Mouse (Mus musculus) embryonic facial prominence, embryonic 14.5 days (tissue): ENCODE data around the gene Klhdc7a. TPM values are rescaled to one million over a fixed set of nuclear protein-coding genes. Genes with fewer than 3 reads are reported as not detected.

Experiments
- ATAC-seq: fragments of 200-750 bp; cut with Nextera tagmentation; 2 replicates; pipeline ENCODE4 v1.8.0; 2017; ENCODE audit warnings: low read depth, moderate number of reproducible peaks, moderate TSS enrichment
- DNase-seq: peaks from one replicate; pipeline ENCODE4 v3.0.0-alpha.2; 2015; ENCODE audit warnings: low spot score
- H3K27ac ChIP-seq: fragments of 300-500 bp; sonication (generic); replicated peaks from 2 replicates; pipeline ENCODE4 v1.5.1; 2014; ENCODE audit warnings: low read depth, mild to moderate bottlenecking, low read length, moderate library complexity
- H3K27me3 ChIP-seq: fragments of 300-500 bp; sonication (generic); replicated peaks from 2 replicates; pipeline ENCODE4 v1.6.1; 2014; ENCODE audit warnings: low read length; ENCODE audit not compliant: control insufficient read depth, insufficient read depth
- H3K36me3 ChIP-seq: fragments of 300-500 bp; sonication (generic); 2 replicates; pipeline ENCODE4 v1.6.1; 2014; ENCODE audit warnings: low read length, mixed read lengths; ENCODE audit not compliant: control insufficient read depth, insufficient read depth
- H3K4me1 ChIP-seq: fragments of 300-500 bp; sonication (generic); 2 replicates; pipeline ENCODE4 v1.6.1; 2014; ENCODE audit warnings: antibody characterized with exemption, low read length; ENCODE audit not compliant: control insufficient read depth, insufficient read depth
- H3K4me2 ChIP-seq: fragments of 300-500 bp; sonication (generic); 2 replicates; pipeline ENCODE4 v1.6.1; 2014; ENCODE audit warnings: low read depth, mild to moderate bottlenecking, low read length, moderate library complexity, mixed read lengths
- H3K4me3 ChIP-seq: fragments of 300-500 bp; sonication (generic); 2 replicates; pipeline ENCODE4 v1.5.1; 2014; ENCODE audit warnings: low read depth, mild to moderate bottlenecking, low read length
- H3K9ac ChIP-seq: fragments of 300-500 bp; sonication (generic); 2 replicates; pipeline ENCODE4 v1.6.1; 2014; ENCODE audit warnings: low read depth, mild to moderate bottlenecking, low read length, moderate library complexity, mixed read lengths
- H3K9me3 ChIP-seq: fragments of 300-500 bp; sonication (generic); 2 replicates; pipeline ENCODE4 v1.6.1; 2016; ENCODE audit warnings: low read length; ENCODE audit not compliant: control insufficient read depth
- WGBS: fragments of 180-500 bp; shearing (Covaris S2); extraction: QIAGEN DNeasy Blood & Tissue Kit; methylation state at CpG from one replicate; pipeline ENCODE4 v1.1.7; 2014; 5-methylcytosine and 5-hydroxymethylcytosine counted together
- polyA plus RNA-seq: library from polyadenylated mRNA; unstranded; fragments of >200 nt; fragmentation: Nextera tagmentation; extraction: Ambion mirVana; gene quantifications from 2 replicates; pipeline ENCODE4 v1.2.1, GENCODE M21; 2014

The Klhdc7a gene
- polyA plus RNA-seq = 0.35 and 0.51 TPM in 2 replicates

DNA sequence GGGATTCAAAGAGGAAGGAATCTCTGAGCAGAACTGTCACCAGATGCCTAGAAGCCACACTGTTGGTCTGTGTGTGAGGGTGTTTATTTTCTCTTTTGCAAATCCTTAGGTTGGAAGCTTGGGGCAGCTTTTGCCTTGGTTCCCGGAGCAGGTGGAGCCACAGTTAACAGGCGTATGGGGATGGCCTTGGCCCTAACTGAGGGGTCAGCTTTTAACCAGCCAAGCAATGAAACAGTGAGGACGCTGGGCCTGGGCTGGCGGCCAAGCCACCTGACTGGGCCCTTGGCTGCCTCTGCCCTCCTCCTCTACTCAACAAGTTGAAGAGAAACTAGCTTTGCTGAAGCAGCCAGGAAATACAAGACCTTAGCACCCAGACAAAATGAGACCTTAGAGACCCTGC, at the start of gene Klhdc7a:
TSS of gene Klhdc7a (minus strand) at position 105 of the 400 bp plus-strand sequence.
- no peaks in the 10 kb centered on the region for H3K4me1 ChIP-seq
- peak; percentile 32 for DNase-seq
- 30% methylated on average over 4 of the region's 4 CpGs for WGBS
- H3K9me3 ChIP-seq = no peaks in the 10 kb centered on the region
- no peaks in the 10 kb centered on the region for H3K27me3 ChIP-seq
- H3K4me3 ChIP-seq = no peak within 1 kb of the TSS
- no peak within 1 kb of the TSS; the same call in 1 of the 2 replicates for H3K27ac ChIP-seq
- no peak within 1 kb of the TSS for H3K4me2 ChIP-seq
- no peaks in the 10 kb centered on the region for H3K36me3 ChIP-seq
- peak; percentile 37; the same call in 1 of the 2 replicates for ATAC-seq
- H3K9ac ChIP-seq = no peak within 1 kb of the TSS

DNA sequence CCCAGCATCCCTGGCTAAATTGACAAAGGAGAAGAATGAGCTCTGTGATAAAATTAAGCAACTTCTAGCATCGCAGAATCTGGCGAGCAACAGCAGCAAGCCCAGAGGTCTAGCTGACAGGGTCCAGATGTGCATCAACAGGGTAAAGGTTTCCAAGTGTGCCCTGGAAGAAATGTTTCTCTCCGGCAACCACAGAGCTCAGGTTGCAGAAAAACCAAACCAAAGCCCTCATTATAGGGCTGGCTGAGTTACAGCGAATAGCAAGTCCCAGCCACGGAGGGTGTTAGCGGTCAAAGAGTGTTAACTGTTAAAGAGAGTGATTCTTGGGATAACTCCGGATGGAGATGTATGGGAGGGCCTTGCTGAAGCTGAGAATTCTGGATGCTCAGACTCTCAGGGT, 48.1 kb upstream of the Klhdc7a start:
- Histone ChIP-seq H3K27me3 (no peaks in the 10 kb centered on the region), H3K4me3 (no peak overlapping the region), H3K9me3 (0 out of 2 replicates have a peak, but pooled peaks cover 3% of the 10 kb centered on the region), H3K36me3 (no peaks in the 10 kb centered on the region), H3K27ac (no peak overlapping the region), H3K4me2 (no peak overlapping the region), H3K9ac (no peak overlapping the region), H3K4me1 (no peaks in the 10 kb centered on the region)
- DNase-seq (peak; percentile 72), ATAC-seq (peak; percentile 33; the same call in 1 of the 2 replicates)
- 22% methylated on average over 7 of the region's 7 CpGs for WGBS

DNA sequence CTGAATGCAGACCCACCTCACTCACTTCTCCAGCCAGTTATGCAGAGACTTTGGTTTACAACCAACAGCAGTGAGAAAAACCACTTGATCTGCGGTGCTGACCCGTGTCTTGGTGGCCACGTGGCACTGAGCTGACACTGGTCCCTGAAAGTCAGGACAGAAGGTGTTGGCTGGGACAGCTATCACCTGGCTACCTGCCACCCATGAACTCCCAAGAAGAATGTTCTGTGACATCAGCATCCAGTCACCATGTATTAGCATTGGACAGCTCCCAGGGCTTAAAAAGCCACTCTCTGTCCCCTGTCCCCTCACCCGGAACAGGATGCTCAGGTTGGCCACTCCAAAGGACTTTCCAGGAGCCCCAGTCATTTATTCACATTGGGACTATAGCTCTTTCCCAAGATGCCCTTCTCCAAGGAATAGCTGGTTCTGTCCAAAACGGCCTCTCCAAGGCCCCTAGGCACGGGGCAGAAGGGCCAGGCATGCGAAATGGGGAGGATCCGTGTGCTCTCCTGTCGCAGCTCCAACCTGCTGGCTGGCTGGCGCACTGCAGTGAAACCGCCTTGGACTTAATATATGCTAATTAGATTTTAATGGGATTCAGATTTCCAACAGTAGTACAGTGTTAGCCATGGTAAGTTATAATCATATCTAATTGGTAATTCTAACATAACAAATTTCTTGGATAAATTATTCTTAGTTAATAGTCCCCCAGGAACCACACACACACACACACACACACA, 43.1 kb upstream of the Klhdc7a start:
- no peaks in the 10 kb centered on the region for H3K27me3 ChIP-seq
- no peaks in the 10 kb centered on the region for H3K36me3 ChIP-seq
- no peak for DNase-seq
- WGBS = 67% methylated on average over 11 of the region's 11 CpGs
- H3K4me1 ChIP-seq = no peaks in the 10 kb centered on the region
- H3K9ac ChIP-seq = no peak overlapping the region
- no peak overlapping the region for H3K4me3 ChIP-seq
- ATAC-seq = no peak
- H3K4me2 ChIP-seq = no peak overlapping the region
- 0 out of 2 replicates have a peak, but pooled peaks cover 3% of the 10 kb centered on the region for H3K9me3 ChIP-seq
- no peak overlapping the region for H3K27ac ChIP-seq

DNA sequence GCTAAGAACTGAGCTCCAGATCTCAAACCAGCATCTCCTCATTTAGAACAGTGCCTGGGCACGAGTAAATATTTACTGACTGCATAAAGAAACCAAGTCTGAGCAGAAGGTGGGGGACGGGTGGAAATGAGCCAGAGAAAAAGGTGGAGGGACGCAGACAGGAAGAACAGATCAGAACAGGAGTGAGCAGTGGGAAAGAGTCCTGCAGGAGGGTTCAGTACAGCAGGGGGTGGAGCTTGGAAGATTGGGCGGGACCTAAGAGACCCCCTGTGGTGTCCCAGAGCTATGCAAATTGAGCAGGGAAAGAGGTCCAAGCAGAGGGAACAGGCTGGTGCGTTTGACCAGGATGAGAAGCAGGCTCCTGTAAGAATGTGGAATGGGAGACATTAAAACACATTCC, 37.1 kb upstream of the Klhdc7a start:
- WGBS = 10% methylated on average over 5 of the region's 5 CpGs
- DNase-seq = peak; percentile 29
- Histone ChIP-seq H3K4me3 (peak overlapping the region; percentile 16; the same call in 1 of the 2 replicates), H3K4me1 (0 out of 2 replicates have a peak, but pooled peaks cover 7% of the 10 kb centered on the region), H3K27ac (no peak overlapping the region), H3K9ac (no peak overlapping the region), H3K9me3 (no peaks in the 10 kb centered on the region), H3K27me3 (peaks cover 32% of the 10 kb centered on the region), H3K4me2 (peak overlapping the region; percentile 49), H3K36me3 (no peaks in the 10 kb centered on the region)
- peak; percentile 69 for ATAC-seq

DNA sequence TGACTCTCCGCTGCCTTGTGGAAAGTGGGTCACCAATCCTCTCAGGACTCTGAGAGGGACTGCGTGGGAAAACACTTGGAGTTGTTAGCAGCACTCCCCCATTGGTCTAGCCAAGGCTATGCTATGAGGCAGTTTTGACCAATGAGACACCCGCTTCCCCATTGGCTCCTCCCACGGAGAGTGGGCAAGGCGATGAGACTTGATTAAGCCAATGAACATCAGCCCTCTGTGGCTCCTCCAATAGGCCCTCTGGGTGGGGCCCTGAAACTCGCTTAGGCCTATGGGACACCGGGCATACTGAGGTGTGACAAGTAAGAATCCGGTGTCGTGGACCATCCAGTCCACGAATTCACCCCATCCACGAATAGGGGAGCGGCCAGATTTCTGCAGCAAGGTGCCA, 36.3 kb upstream of the Klhdc7a start:
- Histone ChIP-seq H3K27ac (no peak overlapping the region), H3K9ac (0 out of 2 replicates have a peak overlapping the region, but pooled peaks have one; percentile 43), H3K36me3 (no peaks in the 10 kb centered on the region), H3K27me3 (peaks cover 32% of the 10 kb centered on the region), H3K4me3 (peak overlapping the region; percentile 16), H3K4me1 (0 out of 2 replicates have a peak, but pooled peaks cover 7% of the 10 kb centered on the region), H3K4me2 (peak overlapping the region; percentile 49), H3K9me3 (no peaks in the 10 kb centered on the region)
- DNase-seq (peak; percentile 67), ATAC-seq (peak; percentile 79)
- WGBS = 13% methylated on average over 12 of the region's 12 CpGs

DNA sequence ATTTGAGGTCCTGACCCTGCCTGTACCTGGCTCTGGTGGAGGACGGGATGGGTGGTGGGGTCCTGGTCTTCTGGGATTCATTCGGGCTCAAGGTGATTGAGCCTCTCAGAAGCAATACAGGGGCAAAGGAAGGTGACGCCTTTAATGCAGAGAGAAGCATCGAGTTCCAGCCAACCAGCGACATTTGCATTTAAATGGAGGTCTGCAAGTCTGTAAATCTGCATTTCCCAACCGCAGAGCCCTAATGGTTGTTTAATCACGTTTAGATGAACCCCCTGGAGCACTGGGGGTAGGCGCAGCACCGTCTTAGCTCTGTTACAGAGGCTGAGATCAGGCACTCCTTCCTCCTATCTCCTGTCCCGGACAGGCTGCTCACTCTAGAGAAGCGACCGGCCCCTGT, 34.2 kb upstream of the Klhdc7a start:
- Histone ChIP-seq H3K9ac (no peak overlapping the region), H3K4me3 (no peak overlapping the region), H3K27ac (no peak overlapping the region), H3K9me3 (no peaks in the 10 kb centered on the region), H3K4me1 (0 out of 2 replicates have a peak, but pooled peaks cover 7% of the 10 kb centered on the region), H3K36me3 (no peaks in the 10 kb centered on the region), H3K27me3 (peaks cover 32% of the 10 kb centered on the region), H3K4me2 (no peak overlapping the region)
- WGBS = 12% methylated on average over 12 of the region's 12 CpGs
- DNase-seq = no peak
- ATAC-seq = no peak

DNA sequence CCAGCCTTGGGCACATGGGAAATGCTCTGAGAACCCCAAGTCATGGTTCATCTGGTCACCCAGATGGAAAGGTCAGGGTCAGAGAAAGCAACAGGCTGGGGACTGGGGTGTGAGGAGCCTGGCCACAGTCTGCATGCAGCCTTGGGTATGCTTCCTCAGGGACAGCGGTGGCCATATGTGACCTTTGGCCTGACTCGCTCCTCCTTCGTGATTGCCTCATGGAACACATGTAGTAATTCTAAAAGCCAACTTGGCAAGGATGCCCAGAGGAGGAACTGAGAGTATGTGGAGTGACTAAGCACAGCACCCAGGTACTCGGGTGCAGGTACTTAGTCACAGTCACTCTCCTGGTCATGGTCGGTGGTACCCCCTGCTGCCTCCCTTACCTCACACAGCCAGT, 33.1 kb upstream of the Klhdc7a start:
- Histone ChIP-seq H3K27me3 (peaks cover 32% of the 10 kb centered on the region), H3K36me3 (no peaks in the 10 kb centered on the region), H3K4me2 (no peak overlapping the region), H3K4me1 (0 out of 2 replicates have a peak, but pooled peaks cover 7% of the 10 kb centered on the region), H3K27ac (no peak overlapping the region), H3K4me3 (no peak overlapping the region), H3K9me3 (no peaks in the 10 kb centered on the region), H3K9ac (no peak overlapping the region)
- DNase-seq = no peak
- WGBS = 46% methylated on average over 5 of the region's 5 CpGs
- no peak for ATAC-seq

DNA sequence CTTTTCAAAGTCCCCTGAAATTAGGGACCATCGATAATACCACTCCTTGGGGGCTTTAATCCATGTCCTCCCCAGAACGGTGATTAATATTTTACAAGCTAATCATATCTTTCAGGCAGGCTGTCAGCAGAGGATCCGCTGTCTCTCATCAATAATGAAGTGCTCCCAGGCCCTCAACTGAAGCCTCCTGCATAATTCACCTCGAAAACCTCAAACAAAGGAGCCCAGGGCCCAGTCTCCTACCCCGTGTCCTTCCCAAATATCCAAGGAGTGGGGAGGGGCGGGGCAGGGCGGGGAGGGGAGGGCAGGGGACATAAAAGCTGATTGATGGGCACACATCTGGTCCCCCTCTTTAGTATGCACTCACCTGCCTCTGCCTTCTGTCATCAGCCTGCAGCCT, 31.2 kb upstream of the Klhdc7a start:
- WGBS = 56% methylated on average over 7 of the region's 7 CpGs
- Histone ChIP-seq H3K4me2 (no peak overlapping the region), H3K9me3 (no peaks in the 10 kb centered on the region), H3K9ac (no peak overlapping the region), H3K27ac (no peak overlapping the region), H3K27me3 (peaks cover 21% of the 10 kb centered on the region), H3K36me3 (no peaks in the 10 kb centered on the region), H3K4me1 (no peaks in the 10 kb centered on the region), H3K4me3 (no peak overlapping the region)
- no peak for DNase-seq
- ATAC-seq = no peak

DNA sequence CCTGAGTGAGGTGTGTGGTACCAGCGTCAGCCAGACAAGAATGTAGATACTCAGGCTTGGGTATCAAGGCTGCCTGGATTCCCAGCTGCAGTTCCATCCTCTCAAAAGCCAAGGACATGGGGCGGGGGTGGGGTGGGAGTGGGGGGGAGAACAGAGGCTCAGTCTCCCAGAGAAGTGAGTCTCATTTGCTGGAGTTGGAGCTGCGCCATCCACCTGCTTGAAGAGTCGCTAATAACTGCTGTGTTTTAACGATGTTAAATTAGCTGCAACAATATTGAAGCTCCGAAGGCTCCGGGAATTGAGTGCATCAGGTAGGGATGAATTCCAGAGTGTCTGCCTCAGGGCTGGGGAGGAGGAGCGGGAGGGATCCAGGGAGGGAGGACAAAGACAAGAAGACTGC, 27.8 kb upstream of the Klhdc7a start:
- Histone ChIP-seq H3K4me1 (no peaks in the 10 kb centered on the region), H3K36me3 (no peaks in the 10 kb centered on the region), H3K9ac (no peak overlapping the region), H3K27me3 (no peaks in the 10 kb centered on the region), H3K9me3 (no peaks in the 10 kb centered on the region), H3K27ac (no peak overlapping the region), H3K4me2 (no peak overlapping the region), H3K4me3 (no peak overlapping the region)
- ATAC-seq (no peak), DNase-seq (no peak)
- 46% methylated on average over 8 of the region's 8 CpGs for WGBS
